Mouse (Mus musculus): ENCODE data around the gene Samd4b.

- TF ChIP-seq CTCF (IDR thresholded peaks at IDR 0.05; ENCODE audit: low read depth) (no peak), EP300 (IDR thresholded peaks at IDR 0.05; ENCODE audit: low read depth) (no peak)
Observed at GRCm38 (mm10) chr7:28573236-28573635, 24.7 kb downstream of the Samd4b start.

Data from heart, postnatal 0 days (tissue).